Mouse (Mus musculus) forebrain, embryonic 15.5 days (tissue): Measurements from ENCODE around the gene Syn2. TPM values are rescaled to one million over a fixed set of nuclear protein-coding genes. Genes with fewer than 3 reads are reported as not detected.

Experiments
- ATAC-seq: fragments of 200-750 bp; cut with Nextera tagmentation; replicated peaks from 2 replicates; pipeline ENCODE4 v1.8.0; 2017; ENCODE audit warnings: mild to moderate bottlenecking, moderate TSS enrichment, moderate library complexity
- H3K27ac ChIP-seq: fragments of 300-500 bp; sonication (generic); replicated peaks from 2 replicates; pipeline ENCODE4 v1.5.1; 2015; ENCODE audit warnings: mild to moderate bottlenecking, inconsistent platforms
- H3K27me3 ChIP-seq: fragments of 300-500 bp; sonication (generic); 2 replicates; pipeline ENCODE4 v1.6.1; 2015; ENCODE audit warnings: inconsistent platforms
- H3K36me3 ChIP-seq: fragments of 300-500 bp; sonication (generic); 2 replicates; pipeline ENCODE4 v1.6.1; 2015; ENCODE audit warnings: mild to moderate bottlenecking, inconsistent platforms
- H3K4me1 ChIP-seq: fragments of 300-500 bp; sonication (generic); 2 replicates; pipeline ENCODE4 v1.6.1; 2015; ENCODE audit warnings: inconsistent platforms
- H3K4me2 ChIP-seq: fragments of 300-500 bp; sonication (generic); replicated peaks from 2 replicates; pipeline ENCODE4 v1.6.1; 2015; ENCODE audit warnings: mild to moderate bottlenecking, inconsistent platforms
- H3K4me3 ChIP-seq: fragments of 300-500 bp; sonication (generic); 2 replicates; pipeline ENCODE4 v1.5.1; 2015; ENCODE audit warnings: mild to moderate bottlenecking, inconsistent platforms
- H3K9ac ChIP-seq: fragments of 300-500 bp; sonication (generic); replicated peaks from 2 replicates; pipeline ENCODE4 v1.6.1; 2015; ENCODE audit warnings: mild to moderate bottlenecking, inconsistent platforms
- H3K9me3 ChIP-seq: fragments of 300-500 bp; sonication (generic); 2 replicates; pipeline ENCODE4 v1.6.1; 2016; ENCODE audit warnings: inconsistent platforms
- WGBS: fragments of 180-500 bp; shearing (Covaris S2); methylation state at CpG from one replicate; pipeline ENCODE4 v1.1.7; 2015; ENCODE audit warnings: mixed read lengths; 5-methylcytosine and 5-hydroxymethylcytosine counted together
- polyA plus RNA-seq: library from polyadenylated mRNA; unstranded; fragments of >200 nt; fragmentation: Nextera tagmentation; extraction: Ambion mirVana; gene quantifications from 2 replicates; pipeline ENCODE4 v1.2.1, GENCODE M21; 2015

Gene Syn2
- polyA plus RNA-seq, 1 experiment from 2014 or later = 34.2 TPM

DNA sequence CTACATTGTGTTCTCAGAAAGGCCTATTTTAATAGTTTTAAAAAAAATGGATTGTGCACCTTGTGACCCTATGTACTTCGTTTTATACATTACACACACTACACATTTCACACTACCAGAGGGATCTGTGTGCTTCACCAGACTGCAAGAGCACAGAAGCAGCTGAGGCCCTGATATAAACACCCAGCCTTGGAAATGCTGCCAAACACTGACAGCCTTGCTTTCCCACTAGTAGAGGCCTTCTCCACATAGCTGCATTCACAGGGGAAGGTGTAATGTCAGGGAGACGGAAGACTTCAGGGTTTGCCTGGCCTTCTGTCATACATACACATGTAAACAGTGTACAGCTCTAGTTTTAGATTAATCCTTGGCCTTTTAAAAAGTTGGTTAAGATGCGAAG is 120.5 kb downstream of the Syn2 start:
- Histone ChIP-seq H3K4me1 (peaks cover 8% of the 10 kb centered on the region; the same call in 1 of the 2 replicates), H3K27ac (no peak overlapping the region), H3K4me2 (no peak overlapping the region), H3K36me3 (no peaks in the 10 kb centered on the region; the same call in 1 of the 2 replicates), H3K9ac (no peak overlapping the region), H3K4me3 (no peak overlapping the region), H3K27me3 (no peaks in the 10 kb centered on the region), H3K9me3 (no peaks in the 10 kb centered on the region)
- no peak for ATAC-seq
- 75% methylated on average over 3 of the region's 3 CpGs for WGBS

DNA sequence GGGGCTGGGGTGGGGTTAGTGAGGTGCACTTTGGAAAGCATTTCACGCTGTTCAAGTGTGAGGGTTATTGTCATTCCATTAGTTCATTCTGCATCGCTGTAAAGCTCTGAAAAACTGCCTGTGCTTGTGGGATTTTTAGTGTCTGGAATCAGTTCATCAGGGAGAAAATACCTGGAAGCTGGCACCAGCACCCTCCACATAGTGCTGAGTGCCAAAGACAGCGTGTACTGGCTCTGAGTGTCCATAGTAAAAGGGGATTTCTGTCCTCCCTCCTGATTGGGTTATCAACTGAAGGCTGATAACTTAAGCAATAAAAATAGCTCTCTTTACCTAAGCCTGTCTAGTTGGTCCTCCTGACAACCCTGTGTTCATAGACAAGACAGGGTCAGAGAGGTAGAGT is 125.8 kb downstream of the Syn2 start:
- Histone ChIP-seq H3K36me3 (peaks cover 12% of the 10 kb centered on the region; the same call in 1 of the 2 replicates), H3K27ac (no peak overlapping the region), H3K4me2 (no peak overlapping the region), H3K9me3 (no peaks in the 10 kb centered on the region), H3K27me3 (no peaks in the 10 kb centered on the region), H3K4me3 (no peak overlapping the region), H3K9ac (no peak overlapping the region), H3K4me1 (no peaks in the 10 kb centered on the region)
- ATAC-seq = no peak
- WGBS = 88% methylated on average over 3 of the region's 3 CpGs

DNA sequence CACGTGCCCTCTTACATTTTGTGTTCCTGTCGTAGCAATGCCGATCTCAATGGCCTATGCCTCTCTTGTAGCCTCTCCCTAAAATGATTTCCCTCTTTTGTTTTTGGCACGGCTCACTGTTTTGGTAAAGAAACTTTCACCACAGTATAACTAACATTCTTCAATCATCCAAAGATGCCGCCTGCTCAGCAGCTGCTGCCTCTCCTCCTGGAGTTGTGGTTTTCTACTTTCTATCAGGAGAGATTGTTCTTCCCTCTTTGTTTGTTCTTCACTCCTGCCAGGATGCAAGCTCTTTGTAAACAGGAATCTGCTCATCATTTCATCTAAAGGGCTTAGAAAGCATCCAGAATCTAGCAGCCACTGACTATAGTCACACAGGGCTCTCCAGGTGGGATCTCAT is 132.1 kb downstream of the Syn2 start:
- Histone ChIP-seq H3K9me3 (no peaks in the 10 kb centered on the region), H3K36me3 (peaks cover 12% of the 10 kb centered on the region), H3K4me2 (no peak overlapping the region), H3K27me3 (no peaks in the 10 kb centered on the region), H3K4me3 (no peak overlapping the region), H3K4me1 (no peaks in the 10 kb centered on the region), H3K9ac (no peak overlapping the region), H3K27ac (no peak overlapping the region)
- 84% methylated on average over 5 of the region's 5 CpGs for WGBS
- no peak for ATAC-seq

DNA sequence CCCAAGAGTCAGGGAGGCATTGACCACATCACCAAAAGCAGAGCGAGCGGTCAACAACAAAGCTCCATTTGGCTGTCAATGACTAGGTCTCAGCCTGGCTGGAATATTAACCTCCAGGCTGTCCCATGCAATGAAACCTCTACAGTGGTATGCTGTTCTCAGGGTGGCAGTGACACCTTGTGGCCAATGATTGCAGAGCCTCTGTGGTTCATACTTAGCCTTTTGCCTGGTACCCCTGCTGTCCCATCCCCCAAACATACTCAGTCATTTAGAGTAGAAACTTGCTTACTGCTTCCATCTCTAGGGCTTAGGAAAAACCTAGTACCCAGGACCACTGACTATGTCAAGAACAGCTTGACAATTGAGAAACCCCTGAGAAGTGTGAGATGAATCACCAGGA is 133.2 kb downstream of the Syn2 start:
- no peak overlapping the region for H3K27ac ChIP-seq
- peaks cover 8% of the 10 kb centered on the region for H3K36me3 ChIP-seq
- 58% methylated on average over 2 of the region's 2 CpGs for WGBS
- no peaks in the 10 kb centered on the region for H3K4me1 ChIP-seq
- H3K9me3 ChIP-seq = no peaks in the 10 kb centered on the region
- H3K9ac ChIP-seq = no peak overlapping the region
- ATAC-seq = peak; percentile 83
- H3K4me2 ChIP-seq = no peak overlapping the region
- no peaks in the 10 kb centered on the region for H3K27me3 ChIP-seq
- H3K4me3 ChIP-seq = no peak overlapping the region

DNA sequence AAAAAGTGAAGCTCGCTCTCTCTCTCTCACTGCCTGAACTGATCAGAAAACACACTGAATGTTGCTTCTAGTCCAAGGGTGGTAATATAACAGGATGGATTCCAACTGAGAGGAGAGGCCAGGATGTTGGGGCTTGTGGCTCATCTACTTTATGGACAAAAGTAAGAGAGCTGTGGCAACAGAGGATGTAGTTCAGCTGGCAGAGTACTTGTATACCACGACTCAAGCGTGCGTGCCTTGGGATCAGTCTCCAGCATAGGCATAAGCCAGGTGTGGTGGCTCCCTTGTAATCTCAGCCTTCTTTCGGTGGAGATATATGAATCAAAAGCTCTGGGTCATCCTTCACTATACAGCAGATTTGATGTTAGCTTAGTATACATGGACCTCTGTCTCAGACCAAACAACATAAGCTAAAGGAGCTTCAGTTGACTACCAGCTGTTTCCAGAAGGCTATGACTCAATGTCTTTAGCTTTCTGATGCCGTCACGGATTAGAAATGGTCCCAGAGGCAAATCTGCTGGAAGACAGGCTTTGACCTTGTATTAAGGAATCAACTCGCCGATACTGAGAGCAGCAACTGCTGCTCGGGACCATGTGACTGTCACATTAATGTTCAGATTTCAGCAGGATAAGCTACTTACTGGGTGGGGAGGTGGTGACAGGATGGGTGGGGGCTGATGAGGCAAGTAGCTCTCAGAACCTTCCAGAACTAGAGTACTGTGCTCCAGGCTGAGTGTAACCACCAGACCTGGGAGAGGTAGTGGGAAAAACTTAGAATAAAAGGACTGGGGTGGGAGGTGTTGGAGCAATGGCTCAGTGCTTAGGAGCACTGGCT is 134.1 kb downstream of the Syn2 start:
- Histone ChIP-seq H3K4me2 (no peak overlapping the region), H3K4me1 (no peaks in the 10 kb centered on the region), H3K27ac (no peak overlapping the region), H3K4me3 (no peak overlapping the region), H3K36me3 (peaks cover 7% of the 10 kb centered on the region), H3K9me3 (no peaks in the 10 kb centered on the region), H3K27me3 (no peaks in the 10 kb centered on the region), H3K9ac (no peak overlapping the region)
- 89% methylated on average over 10 of the region's 10 CpGs for WGBS
- ATAC-seq = no peak

DNA sequence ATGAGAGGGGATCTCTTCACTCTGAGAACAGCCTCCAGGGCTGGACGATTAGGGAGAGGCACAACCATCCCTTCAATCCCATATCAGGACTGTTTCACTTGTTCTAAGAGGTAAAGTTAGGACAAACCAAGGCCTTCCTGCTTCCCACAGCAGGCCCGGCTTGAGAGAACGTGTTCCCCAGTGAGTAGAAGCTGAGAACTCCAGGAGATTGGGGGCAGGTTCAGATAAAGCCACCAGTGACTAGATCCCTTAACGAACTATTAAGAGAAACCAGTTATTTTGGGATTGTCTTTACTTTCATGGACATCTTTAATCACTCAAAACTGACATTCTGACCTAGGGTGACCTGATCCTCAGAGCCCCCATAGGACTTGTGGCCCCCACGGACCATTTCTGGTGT is 134.9 kb downstream of the Syn2 start:
- 75% methylated on average over 5 of the region's 5 CpGs for WGBS
- H3K27ac ChIP-seq = no peak overlapping the region
- H3K27me3 ChIP-seq = no peaks in the 10 kb centered on the region
- no peak overlapping the region for H3K4me2 ChIP-seq
- no peak overlapping the region for H3K9ac ChIP-seq
- ATAC-seq = no peak
- H3K4me1 ChIP-seq = no peaks in the 10 kb centered on the region
- H3K36me3 ChIP-seq = peaks cover 3% of the 10 kb centered on the region
- H3K4me3 ChIP-seq = no peak overlapping the region
- H3K9me3 ChIP-seq = no peaks in the 10 kb centered on the region

DNA sequence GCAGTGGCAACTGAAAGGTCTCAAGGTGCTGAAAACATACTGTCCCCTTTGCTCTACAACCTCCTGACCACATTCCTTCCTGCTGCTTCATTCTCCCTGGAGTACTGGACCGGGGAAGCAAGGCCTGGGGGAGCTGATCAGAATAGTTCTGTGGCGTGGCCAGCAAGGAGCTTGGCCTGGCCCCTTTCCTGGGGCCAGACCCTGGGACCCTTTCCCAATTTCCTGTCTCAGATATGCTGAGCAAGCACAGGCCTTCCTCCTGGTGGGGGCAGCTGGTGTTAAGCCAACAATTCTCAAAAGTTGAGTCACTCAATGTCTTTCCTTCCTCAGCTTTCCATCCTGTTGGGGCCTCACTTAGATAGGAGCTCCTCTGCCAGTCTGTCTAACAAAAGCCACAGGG is 135.4 kb downstream of the Syn2 start:
- Histone ChIP-seq H3K4me3 (no peak overlapping the region), H3K36me3 (no peaks in the 10 kb centered on the region; the same call in 1 of the 2 replicates), H3K9ac (no peak overlapping the region), H3K27me3 (no peaks in the 10 kb centered on the region), H3K4me1 (no peaks in the 10 kb centered on the region), H3K9me3 (no peaks in the 10 kb centered on the region), H3K27ac (no peak overlapping the region), H3K4me2 (no peak overlapping the region)
- no peak for ATAC-seq
- 68% methylated on average over 2 of the region's 2 CpGs for WGBS

DNA sequence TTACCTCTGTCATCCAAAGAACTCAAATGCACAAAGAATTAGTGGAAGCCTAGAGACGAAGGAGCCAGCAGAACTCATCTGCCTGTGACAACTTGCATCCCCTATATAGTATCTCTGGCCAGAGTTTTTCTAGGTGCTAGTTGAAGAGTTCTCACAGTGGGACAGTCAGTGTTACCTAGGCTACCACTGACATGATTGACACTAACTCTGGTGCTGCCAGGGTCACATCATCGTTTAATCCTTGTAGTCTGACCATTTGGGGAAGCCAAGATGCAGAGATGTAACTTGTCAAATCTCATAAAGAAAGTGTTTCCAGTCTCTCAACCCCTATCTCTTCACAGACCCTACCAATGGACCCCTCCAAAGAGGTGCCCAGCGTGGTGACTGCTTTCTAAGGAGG is 136.6 kb downstream of the Syn2 start:
- H3K27me3 ChIP-seq = no peaks in the 10 kb centered on the region

DNA sequence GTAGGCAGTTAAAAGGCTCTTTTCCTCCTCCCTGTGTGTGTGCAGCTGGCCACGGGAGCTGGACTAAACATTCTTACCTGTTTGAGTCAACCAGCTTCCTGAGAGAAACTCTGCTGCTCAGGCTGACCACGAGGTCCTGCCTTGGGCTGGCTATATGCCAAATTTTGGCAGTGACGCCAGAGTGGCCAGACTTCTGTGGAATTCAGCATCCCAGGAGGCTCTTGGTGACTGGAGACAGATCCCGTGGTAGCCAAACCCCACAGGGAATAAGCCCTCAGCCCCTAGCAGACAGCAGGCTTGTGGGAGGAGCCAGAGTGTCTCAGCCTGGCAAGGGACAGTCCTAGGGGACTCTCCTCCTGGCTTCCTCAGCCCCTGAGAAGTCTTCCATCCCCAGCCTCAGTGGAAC is 137.2 kb downstream of the Syn2 start:
- Histone ChIP-seq H3K4me3 (no peak overlapping the region), H3K36me3 (no peaks in the 10 kb centered on the region; the same call in 1 of the 2 replicates), H3K9me3 (no peaks in the 10 kb centered on the region), H3K27ac (no peak overlapping the region), H3K4me2 (no peak overlapping the region), H3K27me3 (no peaks in the 10 kb centered on the region), H3K4me1 (no peaks in the 10 kb centered on the region), H3K9ac (no peak overlapping the region)
- ATAC-seq = no peak
- WGBS = 13% methylated on average over 4 of the region's 4 CpGs

More for the DNA sequence above, 136.6 kb downstream of the Syn2 start:
- Histone ChIP-seq H3K9ac (no peak overlapping the region), H3K4me1 (no peaks in the 10 kb centered on the region), H3K36me3 (no peaks in the 10 kb centered on the region; the same call in 1 of the 2 replicates), H3K4me3 (no peak overlapping the region), H3K9me3 (no peaks in the 10 kb centered on the region), H3K27ac (no peak overlapping the region), H3K4me2 (no peak overlapping the region)
- ATAC-seq = no peak
- 67% methylated on average over 3 of the region's 3 CpGs for WGBS

DNA sequence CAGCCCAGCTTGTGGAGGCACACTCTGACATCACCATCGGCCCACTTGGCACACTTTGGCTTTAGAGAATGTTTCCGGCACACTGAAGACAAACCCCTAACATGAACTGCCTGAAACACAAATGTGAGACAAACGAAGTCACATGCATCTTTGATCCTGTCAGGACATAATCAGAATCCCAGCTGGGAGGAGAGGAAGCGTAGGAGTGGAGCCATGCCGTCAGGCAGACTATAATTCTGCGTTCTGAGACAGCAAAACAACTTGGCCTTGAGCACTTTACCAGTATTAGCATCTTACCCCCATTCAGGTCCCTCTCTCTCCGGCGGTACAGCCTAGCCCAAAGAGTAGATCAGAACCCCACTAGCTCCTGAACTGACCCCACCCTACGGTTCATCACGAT is 138.6 kb downstream of the Syn2 start:
- H3K27me3 ChIP-seq = no peaks in the 10 kb centered on the region
- H3K36me3 ChIP-seq = no peaks in the 10 kb centered on the region; the same call in 1 of the 2 replicates
- H3K4me1 ChIP-seq = no peaks in the 10 kb centered on the region
- no peak overlapping the region for H3K4me3 ChIP-seq
- no peak for ATAC-seq
- H3K9me3 ChIP-seq = no peaks in the 10 kb centered on the region
- no peak overlapping the region for H3K9ac ChIP-seq
- WGBS = 82% methylated on average over 10 of the region's 10 CpGs
- H3K27ac ChIP-seq = no peak overlapping the region
- H3K4me2 ChIP-seq = no peak overlapping the region

DNA sequence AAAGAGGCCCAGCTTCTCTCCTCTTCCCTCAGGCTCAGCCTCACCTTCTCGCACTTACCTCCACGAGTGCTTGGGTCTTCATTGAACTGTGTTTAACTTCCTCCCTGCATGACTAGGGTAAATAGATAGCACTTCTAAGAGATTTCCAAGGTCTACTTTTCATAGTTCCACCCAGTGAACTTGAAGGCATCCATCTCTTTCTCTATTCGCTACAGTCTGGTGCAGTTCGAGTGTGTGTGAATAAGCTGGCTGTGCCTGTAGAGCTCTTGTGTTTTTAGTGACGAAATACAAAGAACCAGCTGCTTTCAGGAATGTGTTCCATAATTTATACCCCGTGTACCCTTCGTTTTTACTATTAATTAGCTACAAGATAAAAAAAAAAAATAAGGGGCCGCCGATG is 140.0 kb downstream of the Syn2 start:
- Histone ChIP-seq H3K9me3 (no peaks in the 10 kb centered on the region), H3K4me2 (no peak overlapping the region), H3K36me3 (no peaks in the 10 kb centered on the region; the same call in 1 of the 2 replicates), H3K27me3 (no peaks in the 10 kb centered on the region), H3K4me1 (no peaks in the 10 kb centered on the region), H3K27ac (no peak overlapping the region), H3K4me3 (no peak overlapping the region), H3K9ac (no peak overlapping the region)
- ATAC-seq = no peak
- WGBS = 51% methylated on average over 9 of the region's 9 CpGs

DNA sequence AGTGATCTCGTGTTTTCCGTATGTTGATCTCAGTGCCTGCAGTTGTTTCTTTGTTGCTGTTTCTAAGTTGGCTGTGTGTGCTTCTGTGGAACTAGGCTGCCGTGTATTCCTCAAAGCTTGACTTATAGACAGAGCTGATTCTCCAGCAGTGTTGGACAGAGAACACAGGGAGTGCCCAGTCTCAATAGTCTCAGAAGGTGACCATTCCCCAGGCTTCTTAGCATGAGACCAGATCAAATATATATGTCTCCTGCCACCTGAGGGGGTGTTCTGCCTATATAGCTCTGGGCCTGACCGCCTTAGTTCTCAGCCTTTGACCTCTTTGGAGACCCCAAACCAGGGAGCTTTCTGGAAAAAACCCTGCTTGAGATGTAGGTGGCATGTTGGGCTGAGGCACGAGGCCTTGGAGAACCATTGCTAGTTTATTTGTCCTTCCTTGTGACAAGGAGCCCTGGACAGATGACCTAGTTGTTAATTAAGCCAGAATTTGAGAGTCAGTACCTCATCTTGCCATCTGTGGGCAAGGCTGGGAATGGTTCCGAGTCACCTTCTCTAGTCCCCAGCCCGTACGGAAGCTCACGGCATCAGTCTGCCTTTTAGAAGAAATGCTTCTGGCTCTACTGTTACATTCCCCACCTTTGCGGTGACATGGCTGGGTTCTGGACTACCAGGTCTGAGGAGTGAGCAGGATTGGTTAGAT is 140.6 kb downstream of the Syn2 start:
- WGBS = 83% methylated on average over 10 of the region's 10 CpGs

More for the DNA sequence above, 140.6 kb downstream of the Syn2 start:
- no peak for ATAC-seq
- Histone ChIP-seq H3K4me3 (no peak overlapping the region), H3K9me3 (no peaks in the 10 kb centered on the region), H3K4me1 (no peaks in the 10 kb centered on the region), H3K9ac (no peak overlapping the region), H3K36me3 (no peaks in the 10 kb centered on the region; the same call in 1 of the 2 replicates), H3K4me2 (no peak overlapping the region), H3K27me3 (no peaks in the 10 kb centered on the region), H3K27ac (no peak overlapping the region)
